Mouse (Mus musculus) cerebellum, adult 2 months (tissue): ENCODE results near the gene Yif1a. TPM values are rescaled to one million over a fixed set of nuclear protein-coding genes. Genes with fewer than 3 reads are reported as not detected.
"Not testable (repeated sequence)": the region's sequence is repeated elsewhere in the genome, so short reads cannot be mapped to it uniquely, and the experiment has no call there.

Source experiments
- DNase-seq, 2 experiments: peaks; one replicate each; pipeline ENCODE4 v3.0.0; 2021
- H3K27ac ChIP-seq: fragments of 200-500 bp; 2 replicates; pipeline ENCODE4 v1.5.1; 2012; ENCODE audit warnings: low read length, control low read depth, inconsistent platforms; ENCODE audit not compliant: insufficient read depth
- H3K27me3 ChIP-seq: fragments of 200-500 bp; 2 replicates; pipeline ENCODE4 v1.6.1; 2012; ENCODE audit warnings: inconsistent platforms, mild to moderate bottlenecking, low read length, moderate library complexity; ENCODE audit not compliant: control insufficient read depth, insufficient read depth
- H3K4me1 ChIP-seq: fragments of 200-500 bp; 2 replicates; pipeline ENCODE4 v1.6.1; 2011; ENCODE audit warnings: low read length; ENCODE audit not compliant: control insufficient read depth, insufficient read depth
- H3K4me3 ChIP-seq: fragments of 200-500 bp; replicated peaks from 2 replicates; pipeline ENCODE3; 2011; ENCODE audit warnings: mild to moderate bottlenecking, low read depth, low read length, control low read depth; ENCODE audit not compliant: insufficient read depth
- CTCF ChIP-seq: fragments of 200-500 bp; IDR thresholded peaks from 2 replicates; pipeline ENCODE4 v1.5.1; 2011; ENCODE audit warnings: low read depth, mild to moderate bottlenecking, control low read depth, low read length, moderate library complexity, borderline replicate concordance; ENCODE audit not compliant: insufficient read depth
- POLR2A ChIP-seq: fragments of 200-500 bp; IDR thresholded peaks from 2 replicates; pipeline ENCODE4 v1.6.1; 2011; ENCODE audit warnings: low read length, control low read depth, borderline replicate concordance; ENCODE audit not compliant: insufficient read depth
- WGBS: fragments of 180-500 bp; shearing (Covaris S2); methylation state at CpG from one replicate; pipeline ENCODE4 v1.1.7; 2018; 5-methylcytosine and 5-hydroxymethylcytosine counted together
- polyA plus RNA-seq: library from polyadenylated mRNA; depleted of rRNA; stranded (reverse); fragments of >200 nt; gene quantifications from 2 replicates; pipeline ENCODE4 v1.2.3, GENCODE M21; 2012

Yif1a gene
- polyA plus RNA-seq, 1 experiment: 98.4 TPM

GRCm38 (mm10) chr19:5085145-5085863 lies 3.0 kb upstream of the Yif1a start, which contains the start of gene Tmem151a:
Gene Tmem151a (minus strand): TSS chr19:5085531.
- under 1% methylated on average over 54 of the region's 69 CpGs for WGBS
- H3K27ac ChIP-seq: peak within 1 kb of the TSS; percentile 98
- H3K27me3 ChIP-seq: no peaks in the 10 kb centered on the region
- peaks cover 10% of the 10 kb centered on the region for H3K4me1 ChIP-seq
- H3K4me3 ChIP-seq: peak within 1 kb of the TSS; percentile 64
- TF ChIP-seq CTCF (no peak), POLR2A (peak; percentile 69; the same call in 1 of the 2 replicates)
- peak; percentile 80 for DNase-seq

GRCm38 (mm10) chr19:5086533-5086932 lies 1.8 kb upstream of the Yif1a start:
- not testable (repeated sequence) for H3K4me3 ChIP-seq, DNase-seq, H3K27me3 ChIP-seq, H3K27ac ChIP-seq, H3K4me1 ChIP-seq
- WGBS: 65% methylated on average over 4 of the region's 4 CpGs
- TF ChIP-seq CTCF: peak; percentile 17; the same call in 1 of the 2 replicates

- DNase-seq: peak in 1 of 2 experiments; percentile 31
- 84% methylated on average over 4 of the region's 4 CpGs for WGBS
- Histone ChIP-seq H3K27ac (no peak overlapping the region), H3K27me3 (no peaks in the 10 kb centered on the region), H3K4me3 (peak overlapping the region; percentile 88), H3K4me1 (peaks cover 3% of the 10 kb centered on the region)
- TF ChIP-seq POLR2A: no peak
- no peak for TF ChIP-seq CTCF
These were observed 986 bp downstream of the Yif1a start for GRCm38 (mm10) chr19:5089324-5089723.

GRCm38 (mm10) chr19:5092083-5092482 lies 3.7 kb downstream of the Yif1a start:
- WGBS: 87% methylated on average over 10 of the region's 10 CpGs
- H3K4me3 ChIP-seq: no peak overlapping the region
- no peak for DNase-seq
- H3K27me3 ChIP-seq: no peaks in the 10 kb centered on the region
- H3K4me1 ChIP-seq: peaks cover 20% of the 10 kb centered on the region
- no peak overlapping the region for H3K27ac ChIP-seq
- TF ChIP-seq POLR2A (no peak), CTCF (no peak)

GRCm38 (mm10) chr19:5093481-5094242 lies 5.3 kb downstream of the Yif1a start:
- H3K27me3 ChIP-seq: no peaks in the 10 kb centered on the region
- H3K27ac ChIP-seq: 0 out of 2 replicates have a peak overlapping the region, but pooled peaks have one; percentile 32
- WGBS: 65% methylated on average over 12 of the region's 12 CpGs
- no peak for DNase-seq
- H3K4me1 ChIP-seq: peaks cover 22% of the 10 kb centered on the region
- peak overlapping the region; percentile 28 for H3K4me3 ChIP-seq
- TF ChIP-seq POLR2A (no peak), CTCF (no peak)

GRCm38 (mm10) chr19:5094243-5094632 lies 5.9 kb downstream of the Yif1a start:
- TF ChIP-seq POLR2A (no peak), CTCF (peak; percentile 78)
- H3K27me3 ChIP-seq: no peaks in the 10 kb centered on the region
- peak; percentile 92 to 96 for DNase-seq
- peak overlapping the region; percentile 52 for H3K4me3 ChIP-seq
- H3K27ac ChIP-seq: peak overlapping the region; percentile 32; the same call in 1 of the 2 replicates
- H3K4me1 ChIP-seq: peaks cover 22% of the 10 kb centered on the region
- WGBS: under 1% methylated on average over 21 of the region's 21 CpGs

- Histone ChIP-seq H3K27me3 (no peaks in the 10 kb centered on the region), H3K27ac (peak overlapping the region; percentile 6; the same call in 1 of the 2 replicates), H3K4me3 (peak overlapping the region; percentile 52), H3K4me1 (peaks cover 22% of the 10 kb centered on the region)
- DNase-seq: no peak
- 22% methylated on average over 11 of the region's 11 CpGs for WGBS
- TF ChIP-seq CTCF (no peak), POLR2A (no peak)
These were observed 6.5 kb downstream of the Yif1a start for GRCm38 (mm10) chr19:5094746-5095417.
